Mouse (Mus musculus): Measurements from ENCODE around the gene Nr2c2.

GRCm38 (mm10) chr6:92091767-92092489, 738 bp downstream of the Nr2c2 start:
- no peak for TF ChIP-seq CTCF (conservative IDR thresholded peaks at IDR 0.05; ENCODE audit: low read length)
- no peak for TF ChIP-seq POU5F1 (IDR thresholded peaks at IDR 0.05; ENCODE audit: borderline replicate concordance, low read length)
- TF ChIP-seq NANOG (IDR thresholded peaks at IDR 0.05; ENCODE audit: borderline replicate concordance, low read length): no peak
